Mouse (Mus musculus): ENCODE data around the gene Rrp36.

Gene Rrp36

DNA sequence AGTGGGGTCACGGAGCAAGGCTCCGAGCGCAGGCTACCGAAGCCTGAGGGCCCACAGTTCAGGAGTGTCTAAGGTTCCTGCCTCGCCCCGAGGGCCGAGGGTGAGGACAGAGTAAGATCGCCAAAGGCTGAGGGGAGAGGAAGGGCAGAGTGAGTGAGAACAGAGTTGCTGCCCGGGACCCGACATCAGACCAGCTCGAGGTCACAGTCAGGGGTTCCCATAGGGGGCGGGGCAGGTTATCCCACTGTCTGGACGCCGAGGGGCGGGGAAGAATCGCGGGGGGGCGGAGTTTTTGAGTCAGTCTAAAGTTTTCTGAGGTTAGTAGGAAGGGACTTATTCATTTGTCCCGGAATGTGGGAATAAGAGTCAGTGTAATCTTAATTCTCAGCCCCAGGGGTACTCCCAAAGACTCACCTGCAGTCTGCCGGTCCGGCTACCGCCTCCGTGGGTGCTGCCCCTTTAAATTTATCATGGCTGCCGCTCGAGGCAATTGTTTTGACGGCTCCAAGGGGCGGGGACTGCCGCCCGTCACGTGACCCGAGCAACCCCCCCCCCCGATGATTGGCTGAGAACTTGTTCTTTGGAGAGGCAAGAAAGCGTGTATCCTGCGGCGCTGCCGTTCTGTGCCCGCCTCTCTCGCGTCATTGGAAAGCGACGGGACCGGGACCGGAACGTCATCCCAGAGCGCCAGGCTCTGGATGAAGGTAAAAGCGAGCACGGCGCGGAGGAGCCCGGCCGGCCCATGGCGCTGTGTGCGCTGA, 28.4 kb downstream of the Rrp36 start, which contains the start of the genes Klc4 and Mrpl2:
Gene Klc4, minus strand, starts transcription at position 462 of the 761 bp plus-strand sequence.
Gene Mrpl2, plus strand, starts transcription at position 669 of the 761 bp plus-strand sequence.
- DNase-seq = peak; percentile 98

DNA sequence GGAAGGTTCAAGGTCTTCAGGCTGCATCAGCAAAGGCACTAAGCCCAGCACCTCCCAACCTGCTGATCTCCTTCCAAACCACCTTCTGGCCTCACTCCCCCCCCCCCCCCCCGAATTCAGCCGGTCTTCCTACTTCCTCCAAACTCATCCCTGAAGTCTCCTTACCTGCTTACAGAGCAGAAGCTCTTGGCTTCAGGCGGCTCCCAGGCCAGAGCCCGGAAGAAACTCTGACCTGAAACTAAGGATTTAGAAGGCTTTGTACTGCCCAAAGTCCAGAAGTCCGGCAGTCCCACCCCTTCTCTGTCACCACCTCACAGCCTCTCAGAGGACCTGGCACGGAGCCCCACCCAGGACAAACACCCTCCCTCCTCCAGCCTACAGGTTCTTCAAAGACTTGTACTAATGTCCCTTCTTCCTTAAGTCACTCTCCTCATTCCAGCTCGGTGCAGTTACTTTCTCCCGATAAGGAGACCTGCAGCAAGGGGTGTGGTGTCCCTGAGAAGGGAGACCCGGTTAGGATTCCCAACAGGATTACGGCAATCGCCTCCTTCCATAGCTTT, 29.2 kb downstream of the Rrp36 start:
- peak; percentile 79 for DNase-seq

DNA sequence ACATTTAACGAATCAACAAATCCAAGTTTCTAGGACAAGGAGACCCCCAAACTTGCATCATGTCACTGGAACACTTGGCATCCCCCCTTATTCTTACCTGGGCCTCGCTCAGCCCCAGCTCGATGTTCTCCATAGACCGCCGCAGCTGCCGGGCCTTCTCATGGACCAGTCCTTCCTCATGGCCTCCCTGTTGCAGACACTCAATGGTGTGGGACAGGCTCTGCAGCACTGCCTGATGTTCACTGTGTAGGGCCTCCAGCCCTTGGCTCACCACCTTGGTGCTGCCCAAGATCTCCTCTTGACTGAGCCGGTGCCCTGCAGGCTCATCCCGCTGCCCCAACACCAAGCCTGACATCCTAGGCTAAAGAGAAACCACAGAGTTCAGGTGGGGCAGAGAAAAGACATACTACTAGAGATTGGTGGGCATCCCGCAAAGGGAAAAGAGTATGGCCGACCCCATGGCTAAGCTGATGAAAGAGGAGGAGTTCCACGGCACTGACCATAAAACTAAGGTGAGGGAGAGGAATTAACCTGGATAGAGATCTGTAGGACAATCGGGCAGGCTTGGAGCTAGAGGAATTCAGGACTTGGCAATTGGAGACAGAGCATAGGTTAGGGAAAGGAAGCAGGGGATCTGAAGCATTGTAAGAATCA, 29.9 kb downstream of the Rrp36 start:
- DNase-seq = no peak

DNA sequence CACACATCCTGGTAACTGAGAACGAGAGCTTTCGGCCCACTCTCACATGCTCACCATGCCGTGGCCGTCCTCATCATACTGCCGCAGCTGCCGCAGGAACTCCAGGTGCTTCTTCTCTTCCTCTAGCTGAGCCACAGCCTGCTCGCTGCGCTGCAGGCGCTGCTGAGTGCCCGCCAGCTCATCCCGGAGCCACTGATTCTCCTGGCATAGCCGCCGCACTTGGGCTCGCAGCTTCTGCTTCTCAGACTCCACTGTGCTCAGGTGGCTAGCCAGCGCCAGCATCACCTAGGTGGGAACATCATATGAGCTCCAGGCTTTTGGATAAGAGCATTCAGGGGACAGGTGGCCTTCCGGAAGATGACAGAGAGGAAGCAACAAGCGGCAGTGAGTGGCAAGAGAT, 32.1 kb downstream of the Rrp36 start:
- no peak for DNase-seq

DNA sequence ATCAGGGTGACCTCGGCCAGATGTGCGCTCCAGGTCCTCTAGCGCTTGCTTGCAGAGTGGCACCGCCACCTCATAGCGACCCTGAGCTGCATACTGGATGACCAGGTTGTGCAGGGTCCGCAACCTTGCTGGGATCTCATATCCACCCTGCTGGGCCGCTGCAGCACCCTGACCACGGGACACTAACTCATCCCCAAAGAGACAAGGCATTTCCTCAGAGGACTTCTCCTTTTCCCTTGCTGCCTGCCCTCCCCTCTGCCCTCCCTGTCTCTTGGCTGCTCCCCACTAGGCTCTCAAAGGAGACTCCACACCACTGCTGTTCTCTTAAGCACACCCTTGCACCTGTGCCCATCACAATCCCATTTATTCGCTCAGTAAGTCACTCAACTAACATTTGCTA, 34.2 kb downstream of the Rrp36 start:
- no peak for DNase-seq

DNA sequence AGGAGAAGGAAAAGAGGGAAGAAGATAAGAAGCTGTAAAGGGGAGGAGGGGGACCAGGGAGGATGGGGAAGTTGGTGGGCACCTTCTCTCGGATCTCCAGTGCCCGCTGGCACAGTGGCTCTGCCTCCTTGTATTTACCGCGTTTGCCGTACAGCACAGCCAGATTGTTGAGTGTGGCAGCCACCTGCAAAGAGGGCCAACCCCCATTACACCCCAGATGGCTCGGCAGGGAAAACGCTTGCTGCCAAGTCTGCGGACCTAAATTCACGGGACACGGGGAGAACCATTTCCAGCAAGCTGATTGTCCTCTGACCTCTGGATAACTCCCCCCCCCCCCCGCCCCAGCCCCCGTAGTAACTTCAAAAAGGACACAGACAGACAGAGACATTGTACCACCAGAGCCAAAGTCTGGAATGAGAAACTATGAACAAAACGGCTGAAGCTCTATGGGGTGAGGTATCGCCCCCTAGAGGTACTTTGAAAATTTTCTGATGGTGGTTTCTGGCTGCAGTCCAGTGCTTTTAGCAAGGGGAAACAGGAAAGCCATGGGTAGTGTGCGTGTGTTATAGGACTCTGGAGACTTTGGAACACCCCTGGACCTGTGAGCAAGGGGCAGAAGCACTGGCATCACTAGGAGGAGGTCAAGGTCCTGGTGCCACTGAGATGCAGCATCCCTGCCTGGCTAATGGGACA, 37.2 kb downstream of the Rrp36 start:
- peak; percentile 78 for DNase-seq

DNA sequence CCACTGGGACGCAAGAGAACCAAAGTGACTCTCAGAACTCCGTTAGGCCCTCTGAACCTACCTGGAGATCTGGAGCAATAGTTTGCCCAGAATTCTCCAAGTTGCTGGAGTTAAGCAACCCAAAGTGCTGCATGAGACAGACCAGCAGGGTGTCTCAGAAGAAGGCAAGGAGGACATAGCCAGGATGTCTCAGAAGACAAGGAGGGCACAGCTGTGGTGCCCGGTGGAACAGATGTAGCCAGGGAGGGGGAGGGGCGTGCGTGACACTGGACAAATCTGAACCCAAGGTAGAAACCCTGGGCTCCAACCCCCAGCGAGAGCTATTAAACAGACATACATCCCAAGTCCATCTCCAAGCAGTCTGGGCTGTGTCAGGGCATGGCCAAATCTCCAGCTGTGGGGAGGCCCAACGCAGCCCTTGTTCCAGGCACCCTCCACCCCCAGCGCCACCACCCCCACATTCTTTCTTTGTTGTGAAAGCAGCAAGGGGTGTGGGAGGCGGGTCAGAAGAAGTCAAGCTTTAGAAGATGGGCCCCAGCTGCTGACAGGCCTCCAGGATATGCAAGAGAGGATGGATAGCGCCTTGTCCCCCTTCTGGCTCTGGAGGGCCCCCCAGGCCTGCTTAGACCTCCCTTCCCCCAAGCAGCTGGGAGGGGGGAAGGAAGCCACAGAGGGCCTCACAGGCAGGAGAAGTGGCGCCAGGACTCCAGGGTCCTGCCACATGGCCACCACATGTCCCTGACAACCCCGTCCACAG, 44.3 kb downstream of the Rrp36 start:
- no peak for DNase-seq

DNA sequence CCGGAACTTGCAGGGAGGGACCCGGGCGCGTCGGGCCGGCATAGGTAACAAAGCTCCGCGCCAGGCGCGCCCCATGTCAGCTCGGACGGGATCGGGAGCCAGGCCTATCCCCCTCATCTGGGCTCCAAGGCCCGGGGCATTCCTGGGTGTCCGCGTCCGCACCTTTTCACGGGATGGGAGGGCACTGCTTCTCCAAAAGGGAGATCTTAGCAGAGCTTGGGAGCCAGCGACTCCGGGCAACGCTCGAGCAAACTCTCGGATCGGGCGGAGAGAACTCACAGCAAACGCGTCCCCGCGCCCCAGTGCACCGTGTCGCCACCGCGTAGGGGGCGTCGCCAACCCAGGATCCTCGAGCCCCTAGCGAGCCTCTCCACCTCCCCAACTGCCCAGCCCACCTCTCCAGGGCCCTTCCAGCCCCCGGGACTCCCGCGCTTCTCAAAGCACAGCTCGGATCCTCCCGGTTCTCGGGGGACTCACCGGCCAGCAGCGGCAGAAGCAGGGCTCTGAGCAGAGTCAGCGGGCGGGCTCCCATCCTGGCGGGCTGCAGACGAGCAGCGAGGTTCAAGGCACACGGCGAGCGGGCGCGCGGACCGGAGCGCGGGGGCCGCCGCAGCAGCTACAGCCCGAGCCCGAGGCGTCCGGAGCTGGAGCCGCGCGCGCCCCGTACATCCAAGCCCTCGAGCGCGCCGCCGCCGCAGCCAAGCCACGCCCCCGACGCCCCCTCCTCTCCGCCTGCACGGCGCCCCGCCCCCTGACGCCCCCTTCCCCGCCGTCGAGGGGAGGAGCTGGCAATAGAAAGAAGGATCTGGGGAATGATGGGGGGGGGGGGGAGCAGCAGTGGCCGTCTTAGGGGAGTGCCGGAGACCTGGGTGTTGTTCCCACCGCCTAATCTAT, 45.1 kb downstream of the Rrp36 start, which contains the start of gene Ptk7:
Gene Ptk7, minus strand, starts transcription at position 714 of the 894 bp plus-strand sequence.
- DNase-seq = peak; percentile 63

DNA sequence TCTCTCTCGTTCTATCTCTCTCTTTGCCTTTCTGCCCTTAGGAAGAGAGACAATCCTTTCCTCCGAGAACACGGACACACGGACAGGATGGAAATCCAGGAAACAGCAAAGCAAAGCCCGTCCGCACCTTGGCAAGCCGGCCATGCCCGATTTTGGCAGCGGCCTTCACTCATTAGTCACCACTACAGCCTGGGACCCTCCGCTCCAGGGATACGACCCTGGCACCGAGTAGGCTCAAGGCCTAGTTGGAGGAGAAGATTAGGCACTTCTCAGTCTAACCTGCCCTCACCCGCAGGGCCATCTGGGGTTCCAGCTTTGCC, 45.7 kb downstream of the Rrp36 start:
- no peak for DNase-seq

DNA sequence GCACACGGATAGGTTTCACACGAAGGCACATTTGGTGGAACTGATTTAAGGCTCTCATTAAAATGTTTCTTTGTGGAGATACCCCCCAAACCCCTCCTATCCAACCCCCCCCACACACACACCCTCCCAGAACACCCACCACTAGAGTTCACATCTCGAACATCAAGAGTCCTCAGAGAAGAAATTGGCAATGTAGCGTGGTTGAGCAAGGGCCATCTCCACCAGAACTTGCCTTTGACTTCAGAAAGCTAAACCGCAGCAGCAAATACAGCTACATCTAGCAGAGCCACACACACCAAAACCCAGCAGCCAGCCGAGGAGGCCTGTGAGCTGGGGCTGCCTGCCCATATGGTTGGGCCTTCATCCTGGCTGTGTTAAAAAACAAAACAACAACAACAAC, 46.7 kb downstream of the Rrp36 start:
- DNase-seq = no peak

DNA sequence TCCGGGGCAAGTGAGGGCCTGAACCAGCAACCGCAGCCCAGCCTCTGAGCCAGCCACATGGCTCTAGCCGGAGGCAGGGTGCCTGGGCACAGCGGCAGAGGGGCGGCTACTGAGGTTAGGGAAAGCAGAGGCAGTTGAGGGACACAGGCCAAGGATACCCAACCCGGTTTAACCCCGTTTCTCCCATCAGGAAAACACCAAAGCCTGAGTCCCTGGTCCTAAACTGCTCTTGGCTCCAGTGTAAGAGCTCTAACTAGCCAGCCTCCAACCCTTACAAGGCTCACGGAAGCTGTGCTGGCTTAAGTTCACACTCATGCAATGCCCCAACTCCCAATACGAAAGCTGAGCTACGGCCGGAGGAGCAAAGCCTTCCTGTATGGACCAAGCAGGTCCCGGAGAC, 49.6 kb downstream of the Rrp36 start:
- no peak for DNase-seq

DNA sequence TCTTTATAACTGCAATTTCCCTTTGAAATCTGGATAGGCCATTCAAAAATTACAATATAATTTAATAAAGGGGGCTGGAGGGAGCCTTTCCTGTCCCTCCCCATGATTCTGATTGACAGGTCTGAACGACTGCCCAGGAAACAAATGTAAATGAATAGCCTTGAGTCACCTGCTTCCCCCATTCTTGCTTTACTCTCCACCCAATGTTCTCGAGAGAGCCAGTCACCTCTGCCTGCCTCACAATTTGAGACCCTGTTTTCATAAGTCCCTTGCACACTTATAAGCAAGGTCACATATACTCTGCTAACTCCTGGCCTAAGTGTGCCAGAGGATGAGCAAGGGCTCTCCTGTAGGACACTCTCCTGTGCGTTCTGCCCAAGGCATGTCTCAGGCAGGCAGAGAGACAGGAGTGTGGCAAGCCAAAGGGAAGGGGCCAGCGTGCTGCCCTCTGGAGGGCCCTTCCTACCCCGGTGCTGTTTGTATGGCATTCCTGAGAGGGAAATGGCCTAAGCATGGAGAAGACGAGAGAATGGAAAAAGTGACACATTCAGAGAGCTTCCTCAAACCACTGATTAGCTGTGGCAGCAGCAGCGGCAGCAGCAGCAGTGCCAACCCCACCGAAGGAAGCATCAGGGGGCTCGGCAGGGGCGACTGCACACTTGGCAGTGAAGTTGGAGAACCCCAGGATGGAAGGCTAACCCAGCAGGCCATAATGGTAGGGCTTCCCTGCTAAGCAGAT, 50.2 kb downstream of the Rrp36 start:
- no peak for DNase-seq

DNA sequence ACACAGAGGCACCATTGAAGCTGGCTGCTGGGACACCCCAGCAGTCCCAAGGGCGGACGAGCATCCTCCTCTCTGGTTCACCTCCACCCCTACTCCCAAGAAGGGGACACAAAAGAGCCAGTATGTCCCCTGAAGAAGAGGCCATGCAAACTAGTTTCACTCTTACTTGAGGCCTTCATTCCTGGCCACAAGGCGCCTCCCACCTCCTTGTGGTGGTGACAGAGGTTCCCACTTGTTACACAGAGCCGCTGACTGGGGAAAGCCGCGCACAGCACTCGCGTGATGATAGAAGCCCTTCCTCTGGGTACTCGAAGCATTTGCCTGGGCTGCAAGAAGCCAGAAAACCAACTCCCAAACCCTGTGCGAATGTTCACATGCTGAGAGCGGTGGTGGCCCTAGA, 51.9 kb downstream of the Rrp36 start:
- no peak for DNase-seq

DNA sequence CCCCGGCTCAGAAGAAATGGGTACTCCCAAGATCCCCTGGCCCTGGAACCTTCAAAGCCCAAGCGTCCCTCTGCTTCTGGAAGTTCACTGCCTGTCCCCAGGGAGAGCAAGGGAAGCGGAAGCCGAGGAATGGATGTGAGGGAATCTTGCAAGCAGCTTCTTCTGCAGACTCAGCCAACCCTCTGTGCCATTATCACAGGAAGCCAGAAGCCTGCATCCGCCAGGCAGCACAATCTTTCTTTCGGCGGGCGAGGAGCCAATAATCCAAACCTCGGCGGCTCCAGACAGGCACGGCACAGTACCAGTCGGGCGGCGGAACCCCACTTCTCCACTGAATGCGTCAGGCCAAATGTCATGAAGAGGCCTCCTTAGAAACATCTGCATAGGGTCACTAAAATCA, 52.8 kb downstream of the Rrp36 start:
- DNase-seq = peak; percentile 60

DNA sequence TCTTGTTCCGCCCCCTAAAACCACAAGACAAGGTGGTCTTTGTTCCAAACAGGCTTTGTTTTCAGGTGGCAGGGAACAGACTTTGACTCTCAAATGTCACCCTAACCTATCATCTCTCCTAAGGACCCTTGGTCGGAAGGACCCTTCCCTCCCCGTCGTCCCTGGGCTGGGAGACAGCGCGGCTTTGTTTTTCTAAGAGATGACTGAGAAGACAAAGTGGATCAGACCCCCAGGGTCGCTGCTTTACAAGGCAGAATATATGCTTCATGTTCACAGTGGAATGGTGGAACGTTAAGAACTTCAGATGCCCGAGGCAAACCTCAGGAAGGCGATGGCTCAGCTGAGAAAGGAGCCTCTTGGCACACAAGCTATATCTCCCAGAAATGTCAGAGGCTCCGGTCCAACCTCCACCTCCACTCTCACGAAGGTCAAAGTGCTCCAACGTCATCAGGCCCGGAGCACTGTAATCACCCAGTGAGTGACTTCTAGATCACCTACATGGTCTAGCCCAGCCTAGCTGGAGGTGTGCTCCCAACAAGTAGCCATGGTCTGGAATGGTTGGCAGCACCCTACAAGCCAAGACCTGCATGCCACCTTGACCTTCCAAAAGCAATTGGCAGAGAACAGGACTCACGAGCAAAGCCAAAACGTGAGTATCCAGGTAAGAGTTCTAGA, 54.3 kb downstream of the Rrp36 start:
- DNase-seq = no peak

DNA sequence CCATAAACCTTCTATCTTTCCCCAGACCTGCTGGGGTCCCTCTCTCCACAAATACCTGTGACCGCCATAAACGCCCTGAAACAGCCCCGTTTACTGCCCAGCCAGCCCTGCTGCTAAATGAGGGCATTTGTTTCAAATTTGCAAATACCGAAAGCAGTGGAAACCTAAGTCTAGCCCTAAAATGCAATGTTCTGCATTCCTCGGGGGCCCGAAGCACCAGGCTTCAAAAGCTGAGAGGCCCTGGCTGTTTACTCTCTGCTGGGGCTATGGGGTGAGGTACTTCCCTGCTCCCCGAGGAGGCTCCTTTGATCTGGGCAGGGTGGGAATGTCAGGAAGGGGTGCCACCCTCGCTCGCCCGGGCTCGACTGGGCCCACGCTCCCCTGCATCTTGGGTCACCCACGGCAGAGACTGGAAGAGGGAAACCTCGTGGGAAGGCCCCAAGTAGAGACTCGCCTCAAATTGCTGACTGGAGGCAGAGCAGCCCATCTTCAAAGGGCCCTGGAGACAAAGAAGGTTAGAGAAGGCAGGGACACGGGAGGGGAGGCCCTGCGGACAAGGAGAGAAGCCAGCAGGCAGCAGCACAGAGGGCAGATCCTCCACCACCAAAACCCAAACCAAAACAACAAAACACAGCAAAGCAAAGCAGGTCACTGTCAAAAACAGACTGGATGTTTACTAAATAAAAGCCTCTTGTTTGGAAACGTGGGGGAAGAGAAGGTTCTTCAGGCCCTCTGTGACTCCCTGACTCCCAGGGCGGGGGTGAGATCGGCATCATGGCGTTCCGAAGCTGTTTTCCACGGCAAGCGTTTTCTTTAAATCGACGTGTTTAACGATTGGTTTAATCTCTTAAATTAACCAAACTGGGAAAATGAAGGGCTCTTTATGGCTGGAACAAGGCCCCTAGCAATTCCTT, 55.1 kb downstream of the Rrp36 start:
- no peak for DNase-seq

DNA sequence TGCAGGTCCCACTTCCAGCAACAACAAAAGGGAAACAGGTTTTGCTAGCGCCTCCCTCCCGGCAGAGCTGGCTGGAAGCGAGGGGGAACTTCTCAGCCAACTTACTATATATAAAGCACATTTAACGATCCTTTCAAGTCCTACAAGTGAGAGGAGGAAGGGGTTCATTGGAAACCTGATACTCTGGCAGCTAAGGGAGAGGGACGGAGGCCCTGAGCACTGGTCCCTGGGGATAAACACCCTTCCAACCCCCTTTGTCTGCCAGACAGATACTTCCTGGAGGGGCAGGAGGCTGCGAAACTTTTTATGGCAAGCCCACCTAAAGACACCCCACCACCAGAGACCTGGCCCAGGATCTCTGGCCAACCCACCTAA, 55.8 kb downstream of the Rrp36 start:
- DNase-seq = no peak

DNA sequence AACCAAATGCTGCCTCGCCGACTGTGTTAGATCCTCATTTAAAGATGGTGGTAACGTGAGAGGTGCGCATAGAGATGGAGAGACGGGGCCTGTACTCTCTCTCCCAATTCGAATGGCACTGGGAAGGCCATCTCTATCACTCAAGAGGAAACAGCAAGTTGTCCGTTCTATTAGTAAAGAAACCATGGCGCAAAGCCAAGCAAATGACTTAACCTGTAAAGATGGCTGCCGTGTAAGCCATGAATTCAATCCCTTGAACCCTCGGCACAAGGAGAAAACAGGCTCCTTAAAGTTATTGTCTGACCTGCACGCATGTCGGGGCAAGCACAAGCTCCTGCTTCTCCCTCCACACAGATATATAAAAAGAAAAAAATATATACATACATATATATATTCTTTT, 56.4 kb downstream of the Rrp36 start:
- DNase-seq = no peak

All from cerebellum, adult 9-11 months (tissue).